Mouse (Mus musculus) small intestine, adult 2 months (tissue): Measurements from ENCODE around the gene Dcp1a.

ENCODE experiments used
- CTCF ChIP-seq: fragments of 200-500 bp; IDR thresholded peaks from 2 replicates; pipeline ENCODE4 v1.5.1; 2012; ENCODE audit warnings: low read depth, mild to moderate bottlenecking, control low read depth, inconsistent platforms, low read length, moderate library complexity, mixed read lengths; ENCODE audit not compliant: insufficient replicate concordance, insufficient read length; ENCODE audit errors: extremely low read depth
- POLR2A ChIP-seq: fragments of 200-500 bp; IDR thresholded peaks from 2 replicates; pipeline ENCODE4 v1.6.1; 2012; ENCODE audit warnings: low read depth, mild to moderate bottlenecking, control low read depth, inconsistent platforms, low read length, moderate library complexity

- TF ChIP-seq POLR2A (no peak), CTCF (no peak)
Measured at GRCm38 (mm10) chr14:30557730-30558129, 78.4 kb downstream of the Dcp1a start.
